Mouse (Mus musculus): ENCODE measurements around the gene Gramd4.

Gene Gramd4

DNA sequence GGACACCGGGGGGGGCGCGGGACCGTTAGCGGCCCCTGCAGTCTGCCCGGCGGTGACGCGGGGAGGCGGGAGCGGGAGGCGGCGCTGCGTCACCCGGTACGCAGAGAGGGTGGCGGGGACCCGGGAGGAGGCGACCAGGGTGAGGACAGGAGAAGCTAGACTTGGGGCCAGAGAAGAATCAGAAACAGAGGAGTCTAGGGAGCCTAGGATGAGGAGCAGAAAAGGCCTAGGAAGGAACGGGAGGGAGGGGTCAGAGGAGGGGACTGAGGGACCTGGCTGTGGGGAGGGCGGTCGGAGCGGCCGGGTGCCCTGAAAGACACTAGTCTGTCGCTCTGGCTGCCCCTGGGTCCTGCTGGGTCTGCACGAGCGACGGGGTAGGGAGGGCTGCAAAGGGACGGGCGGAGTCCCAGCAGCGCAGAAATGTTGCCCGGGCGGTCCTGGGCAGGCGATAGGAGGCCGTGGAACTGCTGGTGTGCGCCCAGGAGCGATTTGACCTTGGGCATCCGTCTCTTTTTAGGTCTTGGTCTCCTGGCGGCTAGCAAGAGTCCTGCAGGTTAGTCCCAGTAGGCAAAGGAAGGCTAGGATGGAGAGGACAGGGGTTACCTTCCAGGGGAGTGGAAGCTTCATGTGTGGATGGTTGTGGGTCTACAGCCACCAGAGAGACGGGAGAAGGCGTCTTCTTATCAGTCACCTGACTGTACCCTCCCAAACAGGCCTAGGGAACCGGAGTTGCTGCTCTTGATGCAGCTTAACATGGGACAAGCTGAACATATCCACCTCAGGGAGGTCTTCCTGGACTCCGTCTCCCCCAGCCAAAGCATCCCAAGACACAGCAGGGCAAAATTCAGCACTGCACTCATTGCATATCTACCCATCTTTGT lies 128.4 kb downstream of the Gramd4 start, which contains the start of gene Cerk:
Cerk (minus strand) TSS at position 453 of the 881 bp plus-strand sequence.
- DNase-seq: peak; percentile 86

DNA sequence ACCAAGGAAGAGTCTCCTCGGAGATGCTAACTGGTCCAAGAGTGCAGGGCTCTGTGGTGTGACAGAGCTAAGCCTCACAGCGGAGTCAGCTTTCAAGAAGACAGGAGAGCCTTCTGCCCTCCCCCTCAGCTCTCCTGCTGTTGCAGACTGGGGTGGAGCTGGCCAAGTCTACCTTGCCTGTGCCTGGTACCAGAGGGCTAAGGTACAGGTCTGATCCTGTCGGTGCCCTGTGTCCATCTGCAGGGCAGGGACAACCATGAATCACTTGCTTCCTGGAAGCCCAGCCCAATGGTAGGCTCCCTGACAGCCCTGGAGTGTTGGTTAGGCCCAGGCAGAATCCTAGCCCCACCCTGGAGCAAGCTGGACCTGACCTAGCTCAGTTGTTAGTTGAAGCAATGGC lies 129.2 kb downstream of the Gramd4 start:
- peak; percentile 61 for DNase-seq
